Mouse (Mus musculus) cerebellum, adult 2 months (tissue): ENCODE measurements around the gene Litaf. TPM values are rescaled to one million over a fixed set of nuclear protein-coding genes. Genes with fewer than 3 reads are reported as not detected.
A peak's percentile ranks its signal among the peaks of the same experiment; 100 is the strongest.

Source experiments
- DNase-seq, 2 experiments: peaks; one replicate each; pipeline ENCODE4 v3.0.0; 2021
- H3K27ac ChIP-seq: fragments of 200-500 bp; 2 replicates; pipeline ENCODE4 v1.5.1; 2012; ENCODE audit warnings: low read length, control low read depth, inconsistent platforms; ENCODE audit not compliant: insufficient read depth
- H3K27me3 ChIP-seq: fragments of 200-500 bp; 2 replicates; pipeline ENCODE4 v1.6.1; 2012; ENCODE audit warnings: inconsistent platforms, mild to moderate bottlenecking, low read length, moderate library complexity; ENCODE audit not compliant: control insufficient read depth, insufficient read depth
- H3K4me1 ChIP-seq: fragments of 200-500 bp; 2 replicates; pipeline ENCODE4 v1.6.1; 2011; ENCODE audit warnings: low read length; ENCODE audit not compliant: control insufficient read depth, insufficient read depth
- H3K4me3 ChIP-seq: fragments of 200-500 bp; replicated peaks from 2 replicates; pipeline ENCODE3; 2011; ENCODE audit warnings: mild to moderate bottlenecking, low read depth, low read length, control low read depth; ENCODE audit not compliant: insufficient read depth
- CTCF ChIP-seq: fragments of 200-500 bp; IDR thresholded peaks from 2 replicates; pipeline ENCODE4 v1.5.1; 2011; ENCODE audit warnings: low read depth, mild to moderate bottlenecking, control low read depth, low read length, moderate library complexity, borderline replicate concordance; ENCODE audit not compliant: insufficient read depth
- POLR2A ChIP-seq: fragments of 200-500 bp; IDR thresholded peaks from 2 replicates; pipeline ENCODE4 v1.6.1; 2011; ENCODE audit warnings: low read length, control low read depth, borderline replicate concordance; ENCODE audit not compliant: insufficient read depth
- WGBS: fragments of 180-500 bp; shearing (Covaris S2); methylation state at CpG from one replicate; pipeline ENCODE4 v1.1.7; 2018; 5-methylcytosine and 5-hydroxymethylcytosine counted together
- polyA plus RNA-seq: library from polyadenylated mRNA; depleted of rRNA; stranded (reverse); fragments of >200 nt; gene quantifications from 2 replicates; pipeline ENCODE4 v1.2.3, GENCODE M21; 2012

The Litaf gene
- polyA plus RNA-seq, 1 experiment: 82.3 TPM

- Histone ChIP-seq H3K27ac (no peak overlapping the region), H3K27me3 (no peaks in the 10 kb centered on the region), H3K4me1 (no peaks in the 10 kb centered on the region), H3K4me3 (no peak overlapping the region)
- WGBS: 48% methylated on average over 2 of the region's 2 CpGs
- no peak for DNase-seq
- TF ChIP-seq CTCF (no peak), POLR2A (no peak)
These were observed 113.9 kb downstream of the Litaf start for GRCm38 (mm10) chr16:10952071-10952470.

- TF ChIP-seq CTCF: peak; percentile 26; the same call in 1 of the 2 replicates
- TF ChIP-seq POLR2A: no peak
- WGBS: 14% methylated on average over 3 of the region's 3 CpGs
- DNase-seq: peak in 1 of 2 experiments; percentile 14
- Histone ChIP-seq H3K4me1 (no peaks in the 10 kb centered on the region), H3K4me3 (no peak overlapping the region), H3K27me3 (no peaks in the 10 kb centered on the region), H3K27ac (no peak overlapping the region)
These were observed 114.4 kb downstream of the Litaf start for GRCm38 (mm10) chr16:10951581-10951980.

- no peaks in the 10 kb centered on the region for H3K27me3 ChIP-seq
- TF ChIP-seq CTCF: no peak
- TF ChIP-seq POLR2A: no peak
- 89% methylated on average over 9 of the region's 9 CpGs for WGBS
These were observed 115.4 kb downstream of the Litaf start for GRCm38 (mm10) chr16:10950539-10950938.

GRCm38 (mm10) chr16:10947724-10948123, 118.2 kb downstream of the Litaf start:
- Histone ChIP-seq H3K27ac (no peak overlapping the region), H3K4me3 (no peak overlapping the region), H3K27me3 (no peaks in the 10 kb centered on the region), H3K4me1 (no peaks in the 10 kb centered on the region)
- DNase-seq: no peak
- 42% methylated on average over 3 of the region's 3 CpGs for WGBS
- TF ChIP-seq POLR2A: no peak
- TF ChIP-seq CTCF: no peak

More at GRCm38 (mm10) chr16:10950539-10950938, 115.4 kb downstream of the Litaf start:
- Histone ChIP-seq H3K4me3 (no peak overlapping the region), H3K27ac (no peak overlapping the region), H3K4me1 (no peaks in the 10 kb centered on the region)
- no peak for DNase-seq

- Histone ChIP-seq H3K4me3 (no peak overlapping the region), H3K27me3 (no peaks in the 10 kb centered on the region), H3K27ac (no peak overlapping the region), H3K4me1 (no peaks in the 10 kb centered on the region)
- TF ChIP-seq CTCF (no peak), POLR2A (no peak)
- no peak for DNase-seq
- 63% methylated on average over 7 of the region's 7 CpGs for WGBS
These were observed 120.4 kb downstream of the Litaf start for GRCm38 (mm10) chr16:10945381-10946127.

- TF ChIP-seq CTCF (no peak), POLR2A (no peak)
- H3K4me1 ChIP-seq: no peaks in the 10 kb centered on the region
- H3K27me3 ChIP-seq: no peaks in the 10 kb centered on the region
- no peak overlapping the region for H3K4me3 ChIP-seq
- H3K27ac ChIP-seq: no peak overlapping the region
- DNase-seq: no peak
- 53% methylated on average over 7 of the region's 7 CpGs for WGBS
These were observed 121.4 kb downstream of the Litaf start for GRCm38 (mm10) chr16:10944545-10944944.

GRCm38 (mm10) chr16:10943257-10943656, 122.7 kb downstream of the Litaf start:
- Histone ChIP-seq H3K4me1 (no peaks in the 10 kb centered on the region), H3K4me3 (no peak overlapping the region), H3K27ac (no peak overlapping the region), H3K27me3 (no peaks in the 10 kb centered on the region)
- no peak for DNase-seq
- TF ChIP-seq POLR2A (no peak), CTCF (no peak)
- 89% methylated on average over 5 of the region's 5 CpGs for WGBS

GRCm38 (mm10) chr16:10940661-10941060, 125.3 kb downstream of the Litaf start:
- Histone ChIP-seq H3K27ac (no peak overlapping the region), H3K4me3 (no peak overlapping the region), H3K27me3 (no peaks in the 10 kb centered on the region), H3K4me1 (no peaks in the 10 kb centered on the region)
- no peak for TF ChIP-seq POLR2A
- 88% methylated on average over 2 of the region's 2 CpGs for WGBS
- no peak for DNase-seq
